Mouse (Mus musculus) G1E (cell line): ENCODE data around the gene Slc17a4.

Experiments used
- CTCF ChIP-seq: IDR thresholded peaks from 2 replicates; pipeline ENCODE4 v1.5.1; 2012; ENCODE audit warnings: low read depth, low read length, inconsistent platforms, mixed read lengths
- GATA1 ChIP-seq: IDR thresholded peaks from 2 replicates; pipeline ENCODE4 v1.6.1; 2012; ENCODE audit warnings: borderline replicate concordance, low read length, inconsistent platforms, mixed read lengths
- GATA2 ChIP-seq: IDR thresholded peaks from 2 replicates; pipeline ENCODE4 v1.6.1; 2012; ENCODE audit warnings: low read depth, low read length, inconsistent platforms, borderline replicate concordance
- POLR2AphosphoS5 ChIP-seq: IDR thresholded peaks from 2 replicates; pipeline ENCODE4 v1.6.1; 2012; ENCODE audit warnings: low read depth, low read length, inconsistent platforms; ENCODE audit not compliant: insufficient replicate concordance
- TAL1 ChIP-seq: conservative IDR thresholded peaks from 2 replicates; pipeline ENCODE4 v1.6.1; 2012; ENCODE audit warnings: low read depth, low read length, inconsistent platforms, mixed read lengths

DNA sequence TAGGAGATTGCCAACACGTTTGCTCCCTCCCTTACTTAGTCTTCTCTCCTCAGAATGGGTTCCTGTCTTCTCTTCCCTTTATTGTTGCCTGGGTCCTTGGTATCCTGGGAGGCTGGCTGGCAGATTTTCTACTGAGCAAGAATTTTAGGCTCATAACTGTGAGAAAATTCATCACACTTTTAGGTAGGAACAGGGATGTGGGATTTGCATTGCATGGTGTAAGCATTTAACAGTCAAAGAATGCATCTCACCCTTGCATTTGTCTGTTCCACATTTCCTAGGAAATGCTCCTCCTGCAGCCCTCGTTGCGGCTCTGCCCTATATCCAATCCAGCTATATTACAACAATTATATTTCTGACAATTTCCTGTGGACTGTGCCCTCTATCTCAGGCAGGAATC, 58.4 kb downstream of the Slc17a4 start:
- TF ChIP-seq CTCF (no peak), TAL1 (no peak), GATA1 (no peak), GATA2 (no peak), POLR2AphosphoS5 (no peak)
